Mouse (Mus musculus) B cell, adult 2 months (primary cell): ENCODE results near the gene Tnip1.

Experiments used
- DNase-seq, 2 experiments: peaks; one replicate each; pipeline ENCODE4 v3.0.0; 2022

Tnip1 gene

GRCm38 (mm10) chr11:54869318-54869717 is 93.4 kb downstream of the Tnip1 start:
- DNase-seq: no peak

GRCm38 (mm10) chr11:54868445-54868844 is 94.3 kb downstream of the Tnip1 start:
- no peak for DNase-seq

- no peak for DNase-seq
Observed at GRCm38 (mm10) chr11:54867903-54868434, 94.7 kb downstream of the Tnip1 start.

GRCm38 (mm10) chr11:54867049-54867385 is 95.7 kb downstream of the Tnip1 start:
- DNase-seq: no peak

- DNase-seq: peak; percentile 92 to 94
Observed at GRCm38 (mm10) chr11:54866119-54867048, 96.3 kb downstream of the Tnip1 start, which contains the start of gene Hint1. Gene Hint1 (plus strand): TSS chr11:54866383.

GRCm38 (mm10) chr11:54865330-54866085 is 97.2 kb downstream of the Tnip1 start:
- DNase-seq: no peak

- peak; percentile 51 to 58 for DNase-seq
Observed at GRCm38 (mm10) chr11:54862621-54863520, 99.8 kb downstream of the Tnip1 start.

- DNase-seq: no peak
Observed at GRCm38 (mm10) chr11:54861471-54862420, 101.0 kb downstream of the Tnip1 start.
